Mouse (Mus musculus) megakaryocyte-erythroid progenitor cell, adult 5-6 weeks (primary cell): ENCODE measurements around the gene Slc38a2. TPM values are rescaled to one million over a fixed set of nuclear protein-coding genes. Genes with fewer than 3 reads are reported as not detected.

Experiments used
- ATAC-seq: replicated peaks from 2 replicates; pipeline ENCODE4 v1.8.0; 2016; ENCODE audit warnings: mild to moderate bottlenecking, inconsistent platforms; ENCODE audit not compliant: severe bottlenecking, poor library complexity, low FRiP score, low TSS enrichment
- total RNA-seq, 2 experiments: library from RNA; stranded (forward) in 1 of 2; stranded (reverse) in 1 of 2; fragments of 200-1000, 215-1000 nt in 1 of 2; fragments of >200 nt in 1 of 2; fragmentation: Nextera tagmentation in 1 of 2; gene quantifications; 2 replicates each; pipeline ENCODE4 v1.2.3; 2014 to 2017

Slc38a2 gene
- total RNA-seq (2014; fragmentation: Nextera tagmentation) (86.7 and 86.9 TPM in 2 replicates), total RNA-seq (2017) (75.3 and 82.3 TPM in 2 replicates)

GRCm38 (mm10) chr15:96699521-96700511, at the start of gene Slc38a2:
Slc38a2 (minus strand) TSS chr15:96699730.
- ATAC-seq = peak; percentile 69

GRCm38 (mm10) chr15:96749101-96749500, 49.6 kb upstream of the Slc38a2 start:
- no peak for ATAC-seq

GRCm38 (mm10) chr15:96747551-96747950, 48.0 kb upstream of the Slc38a2 start:
- no peak for ATAC-seq

- ATAC-seq = no peak
These were observed 47.5 kb upstream of the Slc38a2 start for GRCm38 (mm10) chr15:96746986-96747385.

GRCm38 (mm10) chr15:96745299-96745698, 45.8 kb upstream of the Slc38a2 start:
- no peak for ATAC-seq

GRCm38 (mm10) chr15:96744882-96745296, 45.4 kb upstream of the Slc38a2 start:
- no peak for ATAC-seq

GRCm38 (mm10) chr15:96744153-96744881, 44.8 kb upstream of the Slc38a2 start:
- peak; percentile 45 for ATAC-seq

- no peak for ATAC-seq
These were observed 43.7 kb upstream of the Slc38a2 start for GRCm38 (mm10) chr15:96743257-96743656.

- ATAC-seq = no peak
These were observed 43.2 kb upstream of the Slc38a2 start for GRCm38 (mm10) chr15:96742591-96743241.

- no peak for ATAC-seq
These were observed 41.5 kb upstream of the Slc38a2 start for GRCm38 (mm10) chr15:96740865-96741561.

- ATAC-seq = peak; percentile 56; the same call in 1 of the 2 replicates
These were observed 40.6 kb upstream of the Slc38a2 start for GRCm38 (mm10) chr15:96740091-96740490.

GRCm38 (mm10) chr15:96736663-96737385, 37.3 kb upstream of the Slc38a2 start:
- no peak for ATAC-seq

GRCm38 (mm10) chr15:96735562-96736160, 36.1 kb upstream of the Slc38a2 start:
- ATAC-seq = no peak

GRCm38 (mm10) chr15:96734423-96734822, 34.9 kb upstream of the Slc38a2 start:
- ATAC-seq = no peak

- ATAC-seq = no peak
These were observed 30.9 kb upstream of the Slc38a2 start for GRCm38 (mm10) chr15:96730416-96730815.

GRCm38 (mm10) chr15:96729785-96730184, 30.3 kb upstream of the Slc38a2 start:
- ATAC-seq = no peak

- peak; percentile 78 for ATAC-seq
These were observed 29.5 kb upstream of the Slc38a2 start for GRCm38 (mm10) chr15:96728993-96729392.

GRCm38 (mm10) chr15:96728346-96728745, 28.8 kb upstream of the Slc38a2 start:
- ATAC-seq = no peak
